Mouse (Mus musculus) erythroblast, embryonic 14.5 days (primary cell): ENCODE data around the gene Pde4b.

ENCODE experiments used
- GATA1 ChIP-seq: IDR thresholded peaks from 2 replicates; pipeline ENCODE4 v1.6.1; 2012; ENCODE audit warnings: low read length, inconsistent platforms, mixed read lengths
- TAL1 ChIP-seq: IDR thresholded peaks from 3 replicates; pipeline ENCODE4 v1.6.1; 2012; ENCODE audit warnings: low read length, inconsistent platforms, mixed read lengths

GRCm38 (mm10) chr4:102408132-102408531, 320.8 kb downstream of the Pde4b start:
- TF ChIP-seq TAL1 (no peak), GATA1 (no peak)
